15 mouse cellular contexts compared by ENCODE assay signal in genomic region chr1:91742914-91743313, GRCm38 (mm10). TPM values are rescaled to one million over a fixed set of nuclear protein-coding genes. Genes with fewer than 3 reads are reported as not detected.
DNase-seq lines count a peak whose midpoint lies in the region; ATAC-seq lines count a peak whose summit lies in the region.
"Had no signal": no experiment of that assay in that cellular context is flagged by ENCODE, and none has a peak within 500 bp of the region (broad histone marks: within the 10 kb centered on the region; RNA-seq: fewer than 3 reads in every experiment).

No protein-coding gene starts in this region.

- H3K27ac ChIP-seq in heart, embryonic 12.5 days (ENCODE audit: poor library complexity, severe bottlenecking), result no peak overlapping the region
- H3K27ac ChIP-seq: embryonic facial prominence, embryonic 13.5 days; hindbrain, embryonic 15.5 days; macrophage had no signal

- peaks cover 23% of the 10 kb centered on the region; the same call in 1 of the 2 replicates for H3K27me3 ChIP-seq in heart, embryonic 12.5 days (replicated peaks)
- H3K27me3 ChIP-seq: embryonic facial prominence, embryonic 13.5 days; hindbrain, embryonic 15.5 days had no signal

- no peak overlapping the region for H3K4me2 ChIP-seq in heart, embryonic 12.5 days
- H3K4me2 ChIP-seq: embryonic facial prominence, embryonic 13.5 days; hindbrain, embryonic 15.5 days had no signal

- no peak; the same call in 1 of the 2 replicates for ATAC-seq in heart, embryonic 12.5 days (ENCODE audit: insufficient number of reproducible peaks, low FRiP score)
- no peak for ATAC-seq in frontal cortex, adult (ENCODE audit: low TSS enrichment)
- ATAC-seq: forebrain, postnatal 0 days had no signal

- no peaks in the 10 kb centered on the region for H3K4me1 ChIP-seq in heart, embryonic 12.5 days (replicated peaks)

- DNase-seq in heart, postnatal 14 days, result peak; percentile 23 to 37
- DNase-seq in ovary, postnatal 36 days (ENCODE audit: low spot score), result peak; percentile 45
- no peak for DNase-seq in ovary, postnatal 10 days (ENCODE audit: low spot score)
- DNase-seq in ZHBTc4 (ENCODE audit: low read depth, low spot score), result peak; percentile 38
- DNase-seq in lung, postnatal 14 days, result peak; percentile 34
- no peak for DNase-seq in spleen, adult 12 weeks (ENCODE audit: low spot score)
- DNase-seq: cerebellum, adult 11-12 months; forebrain, postnatal 0 days; spleen, adult 18-20 months; thymus, postnatal 25 days had no signal

- H3K36me3 ChIP-seq in heart, embryonic 12.5 days, result no peaks in the 10 kb centered on the region
- H3K36me3 ChIP-seq: embryonic facial prominence, embryonic 13.5 days; hindbrain, embryonic 15.5 days had no signal

- WGBS in heart, embryonic 12.5 days, result 37% methylated on average over 3 of the region's 3 CpGs

- no peak overlapping the region for H3K4me3 ChIP-seq in heart, embryonic 12.5 days
- H3K4me3 ChIP-seq: embryonic facial prominence, embryonic 13.5 days; hindbrain, embryonic 15.5 days had no signal

- no peak overlapping the region for H3K9ac ChIP-seq in heart, embryonic 12.5 days
- H3K9ac ChIP-seq: embryonic facial prominence, embryonic 13.5 days; forebrain, postnatal 0 days; hindbrain, embryonic 15.5 days had no signal

- intact Hi-C loops in heart, postnatal 14 days (cut with DNase I), result no loop called here

- no peaks in the 10 kb centered on the region for H3K9me3 ChIP-seq in heart, embryonic 12.5 days (replicated peaks)
- H3K9me3 ChIP-seq: embryonic facial prominence, embryonic 13.5 days; hindbrain, embryonic 15.5 days had no signal

RNA-seq across cellular contexts. Expression of gene Twist2, which starts 58.3 kb away (rescaled TPM):
- 1 to 10 TPM; 2.5 to 4.4 TPM for total RNA-seq in heart, postnatal 14 days (2021)
- 2.6 and 3.0 TPM in 2 replicates for polyA plus RNA-seq in heart, embryonic 12.5 days (2016; fragmentation: Nextera tagmentation; extraction: Ambion mirVana)
- polyA plus RNA-seq: macrophage had no signal

Comparison
In these comparisons a context has a peak if more than half of its experiments do, and no peak if none do; other contexts are left out.
1. DNase-seq: peak in heart, postnatal 14 days (2 of 2), ovary, postnatal 36 days (single experiment), ZHBTc4 (single experiment) and lung, postnatal 14 days (single experiment); none in ovary, postnatal 10 days (single experiment) and spleen, adult 12 weeks (single experiment).